Mouse (Mus musculus) ES-E14 (cell line): Measurements from ENCODE around the gene Lbp. TPM values are rescaled to one million over a fixed set of nuclear protein-coding genes. Genes with fewer than 3 reads are reported as not detected.

ENCODE experiments used
- DNase-seq: peaks from one replicate; pipeline ENCODE4 v3.0.0-alpha.2; 2013; ENCODE audit warnings: low read depth, low spot score
- H3K27ac ChIP-seq: 2 replicates; pipeline ENCODE4 v1.5.1; 2012; ENCODE audit warnings: low read depth, mild to moderate bottlenecking, low read length, moderate library complexity, mixed read lengths; ENCODE audit not compliant: poor library complexity, insufficient read depth, severe bottlenecking
- H3K36me3 ChIP-seq: 2 replicates; pipeline ENCODE4 v1.6.1; 2012; ENCODE audit warnings: mild to moderate bottlenecking, low read length, moderate library complexity, mixed read lengths; ENCODE audit not compliant: control insufficient read depth, poor library complexity, insufficient read depth, severe bottlenecking
- H3K4me1 ChIP-seq, 2 experiments: fragments of 150-350 bp in 1 of 2; sonication (generic) in 1 of 2; 2 replicates each; pipeline ENCODE4 v1.6.1; 2012; ENCODE audit warnings: low read length in 2 of 2, mild to moderate bottlenecking in 1 of 2, mixed read lengths in 1 of 2; ENCODE audit not compliant: control insufficient read depth in 2 of 2, insufficient read depth in 2 of 2, poor library complexity in 1 of 2
- H3K4me3 ChIP-seq, 2 experiments: fragments of 150-350 bp in 1 of 2; sonication (generic) in 1 of 2; 2 replicates each; pipeline ENCODE4 v1.5.1; 2012; ENCODE audit warnings: low read length in 2 of 2, low read depth in 1 of 2, mild to moderate bottlenecking in 1 of 2, mixed read lengths in 1 of 2; ENCODE audit not compliant: insufficient read depth in 1 of 2, poor library complexity in 1 of 2, severe bottlenecking in 1 of 2
- H3K9ac ChIP-seq: 2 replicates; pipeline ENCODE4 v1.6.1; 2012; ENCODE audit warnings: low read depth, mild to moderate bottlenecking, low read length, mixed read lengths; ENCODE audit not compliant: poor library complexity, insufficient read depth, severe bottlenecking
- H3K9me3 ChIP-seq: fragments of 150-350 bp; sonication (generic); 2 replicates; pipeline ENCODE4 v1.6.1; 2012; ENCODE audit warnings: low read depth, mild to moderate bottlenecking, low read length; ENCODE audit not compliant: control insufficient read depth, insufficient read depth
- CHD2 ChIP-seq: IDR thresholded peaks from 2 replicates; pipeline ENCODE4 v1.6.1; 2014; ENCODE audit warnings: mild to moderate bottlenecking, low read depth, low read length, inconsistent platforms
- HCFC1 ChIP-seq: IDR thresholded peaks from 2 replicates; pipeline ENCODE4 v1.6.1; 2012; ENCODE audit warnings: low read length, inconsistent platforms, borderline replicate concordance; ENCODE audit not compliant: insufficient read depth
- MAFK ChIP-seq: IDR thresholded peaks from 2 replicates; pipeline ENCODE4 v1.6.1; 2014; ENCODE audit warnings: mild to moderate bottlenecking, low read depth, low read length, inconsistent platforms; ENCODE audit not compliant: insufficient read depth
- ZC3H11A ChIP-seq: IDR thresholded peaks from 2 replicates; pipeline ENCODE4 v1.6.1; 2012; ENCODE audit warnings: low read depth, mild to moderate bottlenecking, inconsistent platforms, low read length, borderline replicate concordance
- ZNF384 ChIP-seq: IDR thresholded peaks from 2 replicates; pipeline ENCODE4 v1.6.1; 2012; ENCODE audit warnings: low read depth, low read length, inconsistent platforms
- in situ Hi-C, 2 experiments: fragments of 600-800 bp; cut with MboI; formaldehyde crosslinking; loops; one replicate each; pipeline ENCODE4 v1.15.1; 2025; ENCODE audit warnings: low sequenced_read_pairs in 2 of 2, inconsistent platforms in 1 of 2; ENCODE audit not compliant: unreplicated experiment in 2 of 2
- total RNA-seq: library from RNA; depleted of rRNA; stranded (reverse); fragments of 300-350 nt; gene quantifications from 2 replicates; pipeline ENCODE4 v1.2.3, GENCODE M21; 2012

Lbp gene
- total RNA-seq, 1 experiment = 0.18 TPM

GRCm38 (mm10) chr2:158324531-158325190, 18.4 kb downstream of the Lbp start:
- Histone ChIP-seq H3K27ac (no peak overlapping the region), H3K4me1 (no peaks in the 10 kb centered on the region), H3K4me3 (peak overlapping the region in 1 of 2 experiments; percentile 27; a peak in 1 of 4 replicates), H3K9me3 (no peaks in the 10 kb centered on the region), H3K9ac (no peak overlapping the region), H3K36me3 (no peaks in the 10 kb centered on the region)
- TF ChIP-seq CHD2 (no peak), ZNF384 (no peak), MAFK (no peak), ZC3H11A (no peak), HCFC1 (peak; percentile 90)
- peak; percentile 24 for DNase-seq
- in situ Hi-C loops = no loop called here

DNA sequence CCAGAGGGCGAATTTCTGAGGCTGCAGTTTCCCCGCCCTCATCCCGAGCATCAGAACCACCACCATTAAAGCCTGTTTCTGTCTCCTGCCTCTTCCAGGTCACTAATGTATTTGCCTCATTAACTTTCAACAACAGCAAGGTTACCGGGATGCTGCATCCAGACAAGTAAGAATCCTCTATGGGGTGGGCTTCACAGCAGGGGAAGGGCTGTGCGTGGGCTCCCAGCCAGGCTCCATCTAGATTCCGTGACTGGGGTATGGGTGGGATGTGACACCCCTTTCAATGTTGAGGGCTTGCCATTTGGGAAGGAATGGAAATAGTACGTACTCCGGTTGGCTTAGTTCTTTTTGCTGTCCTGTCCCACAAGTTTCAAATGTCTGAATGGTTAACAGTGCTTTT, 19.3 kb downstream of the Lbp start:
- no peak overlapping the region for H3K9ac ChIP-seq
- no peak overlapping the region for H3K27ac ChIP-seq
- H3K36me3 ChIP-seq = no peaks in the 10 kb centered on the region
- no peaks in the 10 kb centered on the region for H3K4me1 ChIP-seq
- DNase-seq = no peak
- H3K4me3 ChIP-seq = no peak overlapping the region
- TF ChIP-seq HCFC1 (no peak), CHD2 (no peak), ZC3H11A (no peak)
- in situ Hi-C loops = no loop called here
- H3K9me3 ChIP-seq = no peaks in the 10 kb centered on the region

DNA sequence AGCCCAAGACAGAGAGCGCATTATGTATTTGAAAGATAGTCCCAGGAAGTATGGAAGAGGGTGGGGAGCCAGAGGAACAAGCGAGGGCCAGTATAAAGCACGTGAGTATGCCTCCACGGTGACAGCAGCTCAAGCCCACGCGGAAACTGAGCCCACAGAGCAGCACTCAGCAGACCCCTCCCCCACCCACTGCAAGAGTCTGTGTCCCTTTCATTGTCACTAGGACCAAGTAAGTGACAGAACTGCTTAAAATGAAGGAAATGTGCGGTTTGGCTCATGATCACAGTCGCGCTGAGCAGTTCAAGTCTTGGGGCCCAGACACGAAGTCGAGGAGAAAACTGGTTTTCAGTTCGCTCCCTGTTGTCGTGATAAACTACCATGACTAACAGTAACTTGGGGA, 28.1 kb downstream of the Lbp start:
- H3K9ac ChIP-seq = no peak overlapping the region
- no peak overlapping the region for H3K27ac ChIP-seq
- no peaks in the 10 kb centered on the region for H3K9me3 ChIP-seq
- no peaks in the 10 kb centered on the region for H3K4me1 ChIP-seq
- no peaks in the 10 kb centered on the region for H3K36me3 ChIP-seq
- in situ Hi-C loops = no loop called here
- no peak for DNase-seq
- TF ChIP-seq CHD2 (no peak), ZNF384 (no peak), HCFC1 (no peak), MAFK (no peak), ZC3H11A (no peak)
- no peak overlapping the region for H3K4me3 ChIP-seq

DNA sequence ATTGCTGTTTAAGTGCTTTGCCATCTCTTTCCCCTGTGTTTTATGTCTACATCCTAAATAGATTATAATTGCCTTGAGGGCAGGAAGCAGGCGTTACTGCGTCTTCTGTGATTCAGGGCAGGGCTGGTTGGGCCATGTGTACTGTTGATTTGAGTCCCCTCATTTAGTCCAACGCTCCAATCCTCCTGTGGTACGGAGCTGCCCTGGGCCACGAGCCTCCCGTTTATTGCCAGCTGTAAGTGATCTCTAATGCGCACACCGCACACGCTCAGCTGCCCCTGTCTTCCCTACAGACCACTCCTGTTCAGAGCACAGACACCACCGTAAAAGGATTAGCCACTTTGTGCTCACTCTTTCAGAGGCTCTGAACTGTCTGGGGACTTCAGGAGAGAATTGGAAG, 31.4 kb downstream of the Lbp start:
- Histone ChIP-seq H3K27ac (no peak overlapping the region), H3K4me3 (no peak overlapping the region), H3K36me3 (no peaks in the 10 kb centered on the region), H3K9ac (no peak overlapping the region), H3K9me3 (no peaks in the 10 kb centered on the region), H3K4me1 (no peaks in the 10 kb centered on the region)
- in situ Hi-C loops = no loop called here
- TF ChIP-seq HCFC1 = no peak
- TF ChIP-seq ZNF384 = no peak
- TF ChIP-seq MAFK = no peak
- TF ChIP-seq CHD2 = no peak
- TF ChIP-seq ZC3H11A = no peak
- DNase-seq = no peak
